Mouse (Mus musculus) forebrain, embryonic 14.5 days (tissue): Measurements from ENCODE around the gene Rtkn. TPM values are rescaled to one million over a fixed set of nuclear protein-coding genes. Genes with fewer than 3 reads are reported as not detected.

Source experiments
- ATAC-seq: fragments of 200-750 bp; cut with Nextera tagmentation; 2 replicates; pipeline ENCODE4 v1.8.0; 2017; ENCODE audit warnings: mild to moderate bottlenecking, moderate library complexity
- DNase-seq: peaks from one replicate; pipeline ENCODE4 v3.0.0-alpha.2; 2015; ENCODE audit warnings: low spot score
- H3K27ac ChIP-seq: fragments of 300-500 bp; sonication (generic); 2 replicates; pipeline ENCODE4 v1.5.1; 2014; ENCODE audit warnings: low read depth, mild to moderate bottlenecking, control low read depth, low read length, moderate library complexity
- H3K27me3 ChIP-seq: fragments of 300-500 bp; sonication (generic); replicated peaks from 2 replicates; pipeline ENCODE4 v1.6.1; 2014; ENCODE audit warnings: low read length, control low read depth, mixed read lengths; ENCODE audit not compliant: control insufficient read depth, insufficient read depth
- H3K36me3 ChIP-seq: fragments of 300-500 bp; sonication (generic); 2 replicates; pipeline ENCODE4 v1.6.1; 2014; ENCODE audit warnings: low read length, control low read depth; ENCODE audit not compliant: control insufficient read depth, insufficient read depth
- H3K4me1 ChIP-seq: fragments of 300-500 bp; sonication (generic); 2 replicates; pipeline ENCODE4 v1.6.1; 2014; ENCODE audit warnings: antibody characterized with exemption, low read length, control low read depth; ENCODE audit not compliant: control insufficient read depth, insufficient read depth
- H3K4me2 ChIP-seq: fragments of 300-500 bp; sonication (generic); 2 replicates; pipeline ENCODE4 v1.6.1; 2014; ENCODE audit warnings: mild to moderate bottlenecking, control low read depth, low read length
- H3K4me3 ChIP-seq: fragments of 300-500 bp; sonication (generic); 2 replicates; pipeline ENCODE4 v1.5.1; 2014; ENCODE audit warnings: low read depth, low read length, control low read depth
- H3K9ac ChIP-seq: fragments of 300-500 bp; sonication (generic); 2 replicates; pipeline ENCODE4 v1.6.1; 2014; ENCODE audit warnings: mild to moderate bottlenecking, low read length, control low read depth, moderate library complexity
- H3K9me3 ChIP-seq: fragments of 300-500 bp; sonication (generic); replicated peaks from 2 replicates; pipeline ENCODE4 v1.6.1; 2016; ENCODE audit warnings: low read length, control low read depth, mixed read lengths; ENCODE audit not compliant: control insufficient read depth
- WGBS: fragments of 180-500 bp; shearing (Covaris S2); extraction: QIAGEN DNeasy Blood & Tissue Kit; methylation state at CpG from one replicate; pipeline ENCODE4 v1.1.7; 2014; 5-methylcytosine and 5-hydroxymethylcytosine counted together
- microRNA counts: library from miRNA; unstranded; fragments of <30 nt; microRNA quantifications from one replicate; lab custom pipeline; 2016
- microRNA-seq: library from miRNA; unstranded; fragments of <30 nt; microRNA quantifications from one replicate; pipeline ENCODE4, GENCODE M21; 2016
- polyA plus RNA-seq: library from polyadenylated mRNA; unstranded; fragments of >200 nt; fragmentation: Nextera tagmentation; extraction: Ambion mirVana; gene quantifications from 2 replicates; pipeline ENCODE4 v1.2.1, GENCODE M21; 2014

The Rtkn gene
- polyA plus RNA-seq, 1 experiment from 2014 or later = 4.8 TPM

DNA sequence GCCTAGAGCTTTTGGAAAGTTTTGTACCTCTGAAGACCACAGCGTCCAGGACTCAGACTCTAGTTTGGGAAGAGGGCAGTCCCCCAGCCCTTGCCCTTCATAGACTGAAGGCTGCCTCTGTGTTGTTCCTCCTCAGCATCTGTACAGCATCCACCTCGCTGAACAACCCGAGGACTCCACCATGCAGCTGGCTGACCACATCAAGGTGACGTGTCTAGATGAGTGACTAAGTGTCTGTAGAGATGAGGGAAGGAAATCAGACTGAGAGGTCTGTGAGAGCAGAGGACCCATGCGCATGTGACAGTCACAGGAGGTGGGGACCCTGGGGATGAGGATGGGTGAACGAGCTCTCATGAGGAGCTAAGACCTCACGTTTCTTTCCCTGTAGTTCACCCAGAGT is 58.3 kb downstream of the Rtkn start:
- H3K4me2 ChIP-seq = no peak overlapping the region
- 91% methylated on average over 7 of the region's 7 CpGs for WGBS

DNA sequence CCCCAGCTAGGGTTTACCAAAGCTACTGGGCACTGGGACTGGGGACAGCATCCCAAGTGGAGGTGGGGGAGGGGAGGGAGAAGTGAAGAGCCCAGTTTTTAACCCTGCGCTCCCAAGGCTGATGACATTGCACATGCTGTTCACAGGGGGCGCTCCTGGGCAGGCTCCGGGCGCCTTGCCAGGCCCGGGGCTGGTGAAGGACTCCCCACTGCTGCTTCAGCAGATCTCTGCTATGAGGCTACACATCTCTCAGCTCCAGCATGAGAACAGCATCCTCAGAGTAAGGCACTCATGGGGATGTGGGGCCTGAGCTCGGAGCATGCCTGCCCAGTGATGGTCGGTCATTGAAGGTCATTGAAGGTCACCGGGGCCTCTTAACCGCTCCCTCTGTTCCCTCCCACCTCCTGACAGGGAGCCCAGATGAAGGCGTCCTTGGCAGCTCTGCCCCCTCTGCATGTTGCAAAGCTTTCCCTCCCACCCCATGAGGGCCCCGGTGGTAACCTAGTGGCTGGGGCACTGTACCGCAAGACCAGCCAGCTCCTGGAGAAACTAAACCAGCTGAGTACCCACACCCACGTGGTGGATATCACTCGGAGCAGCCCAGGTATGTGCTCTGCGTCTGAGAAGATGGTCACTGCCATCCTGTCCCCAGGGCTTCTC is 62.2 kb downstream of the Rtkn start:
- Histone ChIP-seq H3K4me1 (no peaks in the 10 kb centered on the region), H3K9me3 (no peaks in the 10 kb centered on the region), H3K4me2 (no peak overlapping the region), H3K4me3 (no peak overlapping the region), H3K9ac (no peak overlapping the region), H3K27ac (no peak overlapping the region), H3K36me3 (peaks cover 85% of the 10 kb centered on the region), H3K27me3 (no peaks in the 10 kb centered on the region)
- 48% methylated on average over 15 of the region's 15 CpGs for WGBS
- DNase-seq = peak; percentile 51
- ATAC-seq = peak; percentile 33; the same call in 1 of the 2 replicates

More for the DNA sequence above, 58.3 kb downstream of the Rtkn start:
- Histone ChIP-seq H3K9ac (no peak overlapping the region), H3K4me3 (no peak overlapping the region), H3K4me1 (no peaks in the 10 kb centered on the region), H3K27ac (no peak overlapping the region), H3K9me3 (no peaks in the 10 kb centered on the region), H3K27me3 (no peaks in the 10 kb centered on the region), H3K36me3 (peaks cover 99% of the 10 kb centered on the region)
- ATAC-seq (no peak), DNase-seq (no peak)

MicroRNA genes within 50 kb of the gene (microRNA counts, 519-probe panel; counts per million panel counts)
- microRNA mmu-miR-3470a+mmu-miR-3470b (lab: Ali Mortazavi, UCI) = not detected

Small RNA genes within 50 kb of the gene (microRNA-seq; reads per million reads assigned to microRNA genes)
- gene Mir3470a = not detected

Other genes with a start within 250 kb of the Rtkn start
- gene Sema4f, start 195.7 kb upstream of the Rtkn start, polyA plus RNA-seq = 4.0 and 5.7 TPM in 2 replicates
- gene M1ap, start 188.6 kb upstream of the Rtkn start, polyA plus RNA-seq = 0.13 TPM in 1 of 2 replicates, not detected in the other
- gene Dok1, start 102.0 kb upstream of the Rtkn start, polyA plus RNA-seq = 2.6 and 3.4 TPM in 2 replicates
- 3.8 and 4.9 TPM in 2 replicates for gene Loxl3, start 101.3 kb upstream of the Rtkn start, polyA plus RNA-seq
- 101 and 107 TPM in 2 replicates for gene Aup1, start 80.9 kb upstream of the Rtkn start, polyA plus RNA-seq
- gene Htra2, start 80.2 kb upstream of the Rtkn start, polyA plus RNA-seq = 32.6 and 32.9 TPM in 2 replicates
- gene Dqx1, start 77.6 kb upstream of the Rtkn start, polyA plus RNA-seq = 0.33 and 0.62 TPM in 2 replicates
- not detected in 2 replicates for gene Tlx2, start 65.2 kb upstream of the Rtkn start, polyA plus RNA-seq
- gene Pcgf1, start 57.6 kb upstream of the Rtkn start, polyA plus RNA-seq = 51.3 and 56.1 TPM in 2 replicates
- gene Lbx2, start 49.1 kb upstream of the Rtkn start, polyA plus RNA-seq = not detected in 2 replicates
- gene Ccdc142, start 33.9 kb upstream of the Rtkn start, polyA plus RNA-seq = 1.9 TPM in 2 replicates
- 1.9 and 2.7 TPM in 2 replicates for gene Gm42688, start 33.8 kb upstream of the Rtkn start, polyA plus RNA-seq
- 128 and 154 TPM in 2 replicates for gene Mrpl53, start 26.4 kb upstream of the Rtkn start, polyA plus RNA-seq
- gene Mogs, start 20.0 kb upstream of the Rtkn start, polyA plus RNA-seq = 8.8 and 15.0 TPM in 2 replicates
- gene Wbp1, start 13.9 kb upstream of the Rtkn start, polyA plus RNA-seq = 197 and 214 TPM in 2 replicates
- 15.6 and 17.5 TPM in 2 replicates for gene Ino80b, start 10.0 kb upstream of the Rtkn start, polyA plus RNA-seq
- 20.6 and 23.9 TPM in 2 replicates for gene Wdr54, start 20.9 kb downstream of the Rtkn start, polyA plus RNA-seq
- 5.8 and 7.5 TPM in 2 replicates for gene 1700003E16Rik, start 20.9 kb downstream of the Rtkn start, polyA plus RNA-seq
- 101 and 133 TPM in 2 replicates for gene Dctn1, start 30.5 kb downstream of the Rtkn start, polyA plus RNA-seq
- gene Slc4a5, start 84.4 kb downstream of the Rtkn start, polyA plus RNA-seq = 0.63 and 0.78 TPM in 2 replicates
- 25.3 and 27.2 TPM in 2 replicates for gene Mthfd2, start 190.4 kb downstream of the Rtkn start, polyA plus RNA-seq
- gene Mob1a, start 190.6 kb downstream of the Rtkn start, polyA plus RNA-seq = 34.5 and 37.6 TPM in 2 replicates
- gene Bola3, start 213.7 kb downstream of the Rtkn start, polyA plus RNA-seq = 66.7 and 93.2 TPM in 2 replicates